Mouse (Mus musculus): ENCODE results near the gene Irx2. TPM values are rescaled to one million over a fixed set of nuclear protein-coding genes. Genes with fewer than 3 reads are reported as not detected.

The Irx2 gene
- total RNA-seq, 2 experiments from 2014 or later: 1.8 to 4.9 TPM

DNA sequence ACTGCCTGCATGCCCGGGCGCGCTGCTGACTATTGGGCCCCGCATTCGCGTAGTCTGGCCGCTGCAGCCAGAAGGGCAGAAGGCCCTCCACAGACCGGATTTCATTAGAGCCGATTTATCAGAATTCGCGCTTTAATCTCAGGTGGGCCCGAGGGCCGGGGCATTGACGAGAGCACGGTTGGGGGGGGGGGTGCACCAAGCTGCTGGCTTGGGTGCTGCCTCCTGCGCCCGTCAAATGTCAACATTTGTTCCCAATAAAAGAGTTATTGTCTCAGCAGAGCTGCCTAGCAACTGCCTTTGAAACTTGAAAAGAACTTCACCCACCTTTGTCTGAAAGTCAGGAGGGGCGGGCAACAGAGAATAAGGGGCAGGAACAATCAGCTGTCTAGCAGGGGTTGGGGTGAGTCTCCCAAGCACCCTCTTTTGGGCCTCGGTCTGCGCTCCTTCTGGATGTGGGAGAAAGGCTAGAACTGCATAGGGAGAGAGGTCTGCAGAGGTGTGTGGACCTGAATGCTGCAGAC lies 7.8 kb downstream of the Irx2 start:
- no peak for DNase-seq (ENCODE audit: low spot score in 2 of 2)

DNA sequence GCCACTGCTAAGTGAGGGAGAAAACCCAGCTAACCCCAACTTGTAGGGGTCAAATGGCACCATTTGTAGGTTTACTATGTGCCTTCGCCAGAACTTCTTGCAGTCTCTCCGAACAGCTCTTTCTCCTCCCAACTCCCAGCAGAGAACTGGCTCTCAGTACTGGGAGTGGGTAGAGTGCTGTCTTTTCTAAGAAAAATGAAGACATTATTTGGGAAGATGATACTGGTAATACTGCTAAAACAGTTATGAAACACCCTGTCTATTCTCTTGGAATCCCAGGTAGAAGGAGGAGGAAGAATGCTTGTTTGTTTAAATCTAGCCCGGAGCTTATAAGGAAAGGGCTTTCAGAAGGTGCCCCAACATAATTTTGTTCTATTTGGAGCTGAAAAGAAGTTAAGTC lies 8.9 kb downstream of the Irx2 start:
- no peak for DNase-seq (ENCODE audit: low spot score in 2 of 2)

DNA sequence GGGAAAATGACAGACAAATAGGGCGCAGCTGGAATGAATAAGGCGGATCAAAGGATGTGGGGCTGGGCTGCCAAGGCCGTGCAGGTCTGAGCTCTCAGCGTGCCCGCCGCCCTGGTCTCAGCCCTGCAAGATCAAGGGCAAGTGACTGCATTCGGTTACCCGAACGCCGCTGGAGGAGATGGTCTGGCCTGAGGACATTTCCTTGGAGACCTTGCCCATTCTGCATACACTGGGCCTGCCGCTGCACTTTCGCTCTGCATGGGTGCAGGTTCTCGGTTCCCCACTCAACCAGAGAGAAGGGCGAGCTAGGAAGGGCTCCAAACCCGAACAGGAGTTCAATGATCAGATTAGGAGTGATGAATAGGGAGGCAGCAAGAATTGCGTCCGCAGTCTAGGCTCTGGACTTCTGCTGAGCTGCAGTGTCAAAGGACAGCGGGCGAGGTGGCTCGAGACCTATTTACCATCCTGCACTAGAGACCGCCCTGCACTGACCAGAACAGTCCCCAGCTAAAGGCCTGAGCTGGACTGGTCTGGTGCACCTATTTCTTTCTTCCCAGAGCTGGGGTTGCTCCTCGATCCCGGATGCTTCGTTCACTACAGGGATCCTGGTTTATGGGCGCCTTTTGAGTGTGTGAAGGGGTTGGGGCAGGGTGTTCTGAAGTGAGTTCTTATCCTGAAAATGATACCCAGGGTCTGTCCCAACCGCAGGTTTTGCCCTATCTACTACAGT lies 9.9 kb downstream of the Irx2 start:
- no peak for DNase-seq (ENCODE audit: low spot score in 2 of 2)

DNA sequence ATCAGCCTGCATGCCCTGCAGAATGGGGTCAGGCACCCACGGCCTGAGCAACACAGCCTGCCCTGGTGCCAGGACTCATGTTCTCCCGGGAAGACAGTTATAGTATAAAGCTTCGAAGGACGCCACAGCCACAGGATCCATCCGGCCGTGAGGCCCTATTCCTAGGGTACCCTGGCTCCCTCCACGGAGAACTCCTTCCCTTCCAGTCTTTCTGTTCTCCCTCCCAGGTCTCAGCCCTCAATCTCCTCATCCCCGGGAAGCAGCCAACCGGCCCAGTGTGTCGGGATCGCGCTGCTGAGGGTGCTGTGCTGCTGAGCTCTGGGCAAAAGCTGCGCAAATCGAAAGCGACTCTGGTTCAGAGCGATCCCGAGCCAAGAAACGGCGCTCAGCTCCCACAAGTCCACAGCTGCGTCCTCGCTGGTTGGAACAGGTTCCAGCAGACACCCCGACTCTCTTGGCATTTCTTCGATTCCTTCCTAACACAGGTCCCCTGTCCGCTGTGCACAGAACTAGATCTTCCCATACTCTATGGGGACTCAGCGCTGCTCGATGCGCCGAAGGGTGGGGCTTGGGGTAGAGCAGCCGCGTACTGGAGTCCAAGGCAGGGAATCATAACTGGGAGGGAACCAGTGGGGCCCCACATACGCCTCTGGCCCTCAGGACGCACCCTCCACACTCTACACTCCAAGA lies 11.0 kb downstream of the Irx2 start:
- no peak for DNase-seq (ENCODE audit: low spot score in 2 of 2)

DNA sequence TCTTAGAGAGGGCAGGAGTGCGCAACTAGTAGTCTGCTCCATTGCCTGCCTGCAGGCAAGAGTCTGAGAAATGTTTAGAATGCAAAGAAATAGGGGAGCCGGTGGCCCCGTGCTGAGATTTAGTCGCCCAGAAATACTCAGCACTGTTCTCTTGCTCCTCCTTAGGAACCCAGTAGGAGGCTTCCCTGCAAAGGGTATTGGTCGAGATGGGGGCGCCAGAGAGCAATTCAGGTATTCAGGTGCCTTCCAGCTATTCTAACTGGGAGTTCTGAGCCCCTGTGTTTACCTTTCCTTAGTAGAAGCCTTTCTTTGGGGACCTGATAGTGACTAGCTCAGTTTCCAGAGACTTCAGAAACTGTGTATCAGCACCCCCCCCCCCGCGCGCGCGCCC lies 11.5 kb downstream of the Irx2 start:
- DNase-seq (ENCODE audit: low spot score in 2 of 2): no peak

DNA sequence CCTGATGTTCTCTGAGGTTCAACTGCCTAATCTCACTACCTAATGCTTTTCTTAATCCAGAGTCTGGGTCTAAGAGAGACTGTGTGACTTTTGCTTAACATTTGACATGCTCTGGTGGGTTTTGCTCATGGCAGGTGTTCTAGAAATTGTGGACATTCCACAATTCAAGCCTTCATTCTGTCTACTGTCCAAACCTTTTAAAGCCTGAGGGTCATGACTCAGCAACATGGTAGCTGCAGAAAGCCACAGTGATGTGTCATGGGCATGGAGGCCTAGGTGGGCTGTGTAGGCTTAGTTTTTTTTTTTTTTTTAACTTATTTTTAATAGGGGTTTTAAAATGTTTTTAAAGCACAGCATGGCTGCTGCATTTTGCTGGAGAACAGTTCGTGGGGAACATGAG lies 27.8 kb downstream of the Irx2 start:
- DNase-seq (ENCODE audit: low spot score in 2 of 2): no peak

DNA sequence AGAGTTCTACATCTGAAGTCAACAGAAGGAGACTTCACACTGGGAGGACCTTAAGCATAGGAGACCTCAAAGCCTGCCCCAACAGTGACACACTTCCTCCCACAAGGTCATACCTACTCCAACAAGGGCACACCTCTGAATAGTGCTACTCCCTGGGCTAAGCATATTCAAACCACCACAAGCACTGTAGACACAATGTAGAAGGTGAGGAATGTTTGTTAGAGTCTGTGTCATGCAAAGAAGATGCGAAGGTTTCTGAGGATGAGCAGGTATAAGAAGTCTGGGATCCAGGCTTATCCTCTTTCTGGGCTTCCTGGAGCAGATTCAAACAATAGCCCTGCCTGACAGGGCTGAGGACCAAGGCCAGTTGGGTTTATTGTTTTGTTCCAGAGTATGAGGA lies 47.2 kb downstream of the Irx2 start:
- DNase-seq (ENCODE audit: low spot score in 2 of 2): no peak
